Mouse (Mus musculus) limb, embryonic 14.5 days (tissue): ENCODE measurements around the gene Hs2st1. TPM values are rescaled to one million over a fixed set of nuclear protein-coding genes. Genes with fewer than 3 reads are reported as not detected.

Source experiments
- ATAC-seq: fragments of 200-750 bp; cut with Nextera tagmentation; 2 replicates; pipeline ENCODE4 v1.8.0; 2017; ENCODE audit warnings: low read depth, moderate number of reproducible peaks, moderate TSS enrichment; ENCODE audit not compliant: low FRiP score
- DNase-seq: peaks from one replicate; pipeline ENCODE4 v3.0.0-alpha.2; 2015; ENCODE audit warnings: low spot score
- H3K27ac ChIP-seq: fragments of 300-500 bp; sonication (generic); replicated peaks from 2 replicates; pipeline ENCODE4 v1.5.1; 2014; ENCODE audit warnings: low read depth, mild to moderate bottlenecking, low read length, moderate library complexity, mixed read lengths
- H3K27me3 ChIP-seq: fragments of 300-500 bp; sonication (generic); 2 replicates; pipeline ENCODE4 v1.6.1; 2014; ENCODE audit warnings: low read length, mixed read lengths; ENCODE audit not compliant: control insufficient read depth, insufficient read depth
- H3K36me3 ChIP-seq: fragments of 300-500 bp; sonication (generic); 2 replicates; pipeline ENCODE4 v1.6.1; 2014; ENCODE audit warnings: mild to moderate bottlenecking, low read length, moderate library complexity, mixed read lengths; ENCODE audit not compliant: control insufficient read depth, insufficient read depth
- H3K4me1 ChIP-seq: fragments of 300-500 bp; sonication (generic); 2 replicates; pipeline ENCODE4 v1.6.1; 2014; ENCODE audit warnings: antibody characterized with exemption, low read length, mixed read lengths; ENCODE audit not compliant: control insufficient read depth, insufficient read depth
- H3K4me2 ChIP-seq: fragments of 300-500 bp; sonication (generic); replicated peaks from 2 replicates; pipeline ENCODE4 v1.6.1; 2014; ENCODE audit warnings: low read depth, mild to moderate bottlenecking, low read length, moderate library complexity; ENCODE audit not compliant: severe bottlenecking
- H3K4me3 ChIP-seq: fragments of 300-500 bp; sonication (generic); replicated peaks from 2 replicates; pipeline ENCODE4 v1.5.1; 2014; ENCODE audit warnings: low read length
- H3K9ac ChIP-seq: fragments of 300-500 bp; sonication (generic); 2 replicates; pipeline ENCODE4 v1.6.1; 2014; ENCODE audit warnings: mild to moderate bottlenecking, low read depth, low read length, moderate library complexity; ENCODE audit not compliant: severe bottlenecking
- H3K9me3 ChIP-seq: fragments of 300-500 bp; sonication (generic); 2 replicates; pipeline ENCODE4 v1.6.1; 2016; ENCODE audit warnings: low read length; ENCODE audit not compliant: control insufficient read depth
- POLR2A ChIP-seq: fragments of 200-500 bp; IDR thresholded peaks from 2 replicates; pipeline ENCODE4 v1.8.0; 2012; ENCODE audit warnings: inconsistent platforms, mild to moderate bottlenecking, moderate library complexity, borderline replicate concordance; ENCODE audit not compliant: insufficient read depth, insufficient read length; ENCODE audit errors: extremely low read depth
- whole genome bisulfite sequencing: fragments of 180-500 bp; shearing (Covaris S2); extraction: QIAGEN DNeasy Blood & Tissue Kit; methylation state at CpG from one replicate; pipeline ENCODE4 v1.1.7; 2014; 5-methylcytosine and 5-hydroxymethylcytosine counted together
- polyA plus RNA-seq, 2 experiments: library from polyadenylated mRNA; depleted of rRNA in 1 of 2; stranded (reverse) in 1 of 2; unstranded in 1 of 2; fragments of >200 nt; fragmentation: Nextera tagmentation in 1 of 2; extraction: Ambion mirVana in 1 of 2; gene quantifications; 2 replicates each; pipeline versions ENCODE4 v1.2.1 to v1.2.3; 2012 to 2014

The Hs2st1 gene
- polyA plus RNA-seq, 2 experiments = 15.8 to 20.6 TPM

DNA sequence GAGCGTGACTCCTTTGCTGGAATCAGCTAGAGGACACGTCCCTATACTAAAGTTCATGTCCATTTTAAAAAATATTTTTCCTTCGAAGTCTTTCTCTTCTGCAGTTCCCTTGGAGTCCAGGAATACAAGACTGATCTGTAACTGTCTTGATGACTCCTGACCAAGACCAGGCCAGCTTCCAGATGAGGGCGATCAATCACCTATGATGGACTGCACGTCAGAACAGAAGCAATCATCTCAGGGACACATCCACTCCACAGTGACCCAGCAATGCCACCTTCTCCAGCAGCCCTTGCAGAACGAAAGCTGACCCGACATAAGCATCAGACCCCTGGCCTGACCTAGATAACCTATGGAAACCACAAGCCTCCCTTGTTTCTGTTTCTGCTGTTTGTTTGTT lies 54.7 kb downstream of the Hs2st1 start:
- DNase-seq (no peak), ATAC-seq (no peak)
- Histone ChIP-seq H3K27me3 (no peaks in the 10 kb centered on the region), H3K27ac (no peak overlapping the region), H3K9ac (no peak overlapping the region), H3K4me2 (no peak overlapping the region), H3K36me3 (no peaks in the 10 kb centered on the region), H3K9me3 (no peaks in the 10 kb centered on the region), H3K4me3 (no peak overlapping the region), H3K4me1 (peaks cover 3% of the 10 kb centered on the region; the same call in 1 of the 2 replicates)
- no peak for TF ChIP-seq POLR2A
- 79% methylated on average over 7 of the region's 7 CpGs for WGBS

- H3K9ac ChIP-seq = no peak overlapping the region
- no peaks in the 10 kb centered on the region for H3K9me3 ChIP-seq
- H3K27ac ChIP-seq = no peak overlapping the region
- DNase-seq (no peak), ATAC-seq (no peak)
- 89% methylated on average over 10 of the region's 10 CpGs for WGBS
- H3K4me2 ChIP-seq = no peak overlapping the region
- H3K36me3 ChIP-seq = no peaks in the 10 kb centered on the region
- no peak for TF ChIP-seq POLR2A
- peaks cover 3% of the 10 kb centered on the region; the same call in 1 of the 2 replicates for H3K4me1 ChIP-seq
- H3K4me3 ChIP-seq = no peak overlapping the region
- H3K27me3 ChIP-seq = no peaks in the 10 kb centered on the region
Observed at GRCm38 (mm10) chr3:144514122-144514505, 55.9 kb downstream of the Hs2st1 start.

- no peak overlapping the region for H3K4me3 ChIP-seq
- H3K27me3 ChIP-seq = no peaks in the 10 kb centered on the region
- no peak overlapping the region for H3K4me2 ChIP-seq
- ATAC-seq (no peak), DNase-seq (no peak)
- TF ChIP-seq POLR2A = no peak
- H3K36me3 ChIP-seq = no peaks in the 10 kb centered on the region
- no peaks in the 10 kb centered on the region for H3K9me3 ChIP-seq
- H3K4me1 ChIP-seq = peaks cover 3% of the 10 kb centered on the region; the same call in 1 of the 2 replicates
- H3K27ac ChIP-seq = no peak overlapping the region
- WGBS = 76% methylated on average over 16 of the region's 16 CpGs
- no peak overlapping the region for H3K9ac ChIP-seq
Observed at GRCm38 (mm10) chr3:144513169-144514121, 56.5 kb downstream of the Hs2st1 start.

- ATAC-seq = no peak
Observed at GRCm38 (mm10) chr3:144510724-144511123, 59.3 kb downstream of the Hs2st1 start.

DNA sequence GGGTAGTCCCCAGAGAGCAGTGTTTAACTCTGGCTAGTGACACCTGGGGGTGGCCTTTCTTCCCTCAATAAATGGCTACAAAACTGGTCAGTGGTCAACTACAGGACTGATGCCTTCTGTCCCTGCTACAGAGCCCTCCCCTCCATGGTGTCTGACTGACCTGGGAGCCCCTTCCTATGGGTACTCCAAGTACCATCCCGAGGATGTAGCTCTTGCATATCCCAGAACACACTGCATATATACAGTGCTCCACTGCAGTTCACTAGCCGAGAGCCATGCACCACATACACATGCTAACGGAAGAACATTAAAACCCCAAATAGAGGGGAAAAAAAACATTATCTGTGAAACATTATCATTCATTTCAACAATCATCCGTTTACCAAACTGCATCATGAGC lies 61.6 kb downstream of the Hs2st1 start:
- no peak overlapping the region for H3K4me2 ChIP-seq
- no peak for TF ChIP-seq POLR2A
- H3K4me3 ChIP-seq = no peak overlapping the region
- no peak for DNase-seq
- no peak overlapping the region for H3K27ac ChIP-seq
- no peaks in the 10 kb centered on the region for H3K27me3 ChIP-seq
- H3K4me1 ChIP-seq = no peaks in the 10 kb centered on the region; the same call in 1 of the 2 replicates
- no peak for ATAC-seq
- 88% methylated on average over 4 of the region's 4 CpGs for WGBS
- H3K9ac ChIP-seq = no peak overlapping the region
- no peaks in the 10 kb centered on the region for H3K9me3 ChIP-seq
- H3K36me3 ChIP-seq = no peaks in the 10 kb centered on the region

More at GRCm38 (mm10) chr3:144510724-144511123, 59.3 kb downstream of the Hs2st1 start:
- WGBS = 76% methylated on average over 3 of the region's 3 CpGs
- no peak for TF ChIP-seq POLR2A
- no peaks in the 10 kb centered on the region for H3K9me3 ChIP-seq
- no peak overlapping the region for H3K4me3 ChIP-seq
- H3K4me1 ChIP-seq = no peaks in the 10 kb centered on the region; the same call in 1 of the 2 replicates
- H3K36me3 ChIP-seq = no peaks in the 10 kb centered on the region
- H3K27ac ChIP-seq = no peak overlapping the region
- no peak overlapping the region for H3K4me2 ChIP-seq
- no peaks in the 10 kb centered on the region for H3K27me3 ChIP-seq
- H3K9ac ChIP-seq = no peak overlapping the region
- no peak for DNase-seq
